Mouse (Mus musculus) lung, embryonic 15.5 days (tissue): ENCODE measurements around the gene Esyt2. TPM values are rescaled to one million over a fixed set of nuclear protein-coding genes. Genes with fewer than 3 reads are reported as not detected.

ENCODE experiments used
- ATAC-seq: fragments of 200-750 bp; cut with Nextera tagmentation; 2 replicates; pipeline ENCODE4 v1.8.0; 2017; ENCODE audit warnings: moderate number of reproducible peaks, borderline replicate concordance; ENCODE audit not compliant: low FRiP score, low TSS enrichment; ENCODE audit errors: extremely low read depth
- H3K27ac ChIP-seq: fragments of 300-500 bp; sonication (generic); 2 replicates; pipeline ENCODE4 v1.5.1; 2015; ENCODE audit warnings: moderate library complexity, mild to moderate bottlenecking, inconsistent platforms
- H3K27me3 ChIP-seq: fragments of 300-500 bp; sonication (generic); 2 replicates; pipeline ENCODE4 v1.6.1; 2015; ENCODE audit warnings: inconsistent platforms
- H3K36me3 ChIP-seq: fragments of 300-500 bp; sonication (generic); 2 replicates; pipeline ENCODE4 v1.6.1; 2015; ENCODE audit warnings: inconsistent platforms
- H3K4me1 ChIP-seq: fragments of 300-500 bp; sonication (generic); 2 replicates; pipeline ENCODE4 v1.6.1; 2015; ENCODE audit warnings: inconsistent platforms
- H3K4me2 ChIP-seq: fragments of 300-500 bp; sonication (generic); 2 replicates; pipeline ENCODE4 v1.6.1; 2015; ENCODE audit warnings: inconsistent platforms, mild to moderate bottlenecking, moderate library complexity
- H3K4me3 ChIP-seq: fragments of 300-500 bp; sonication (generic); 2 replicates; pipeline ENCODE4 v1.5.1; 2015; ENCODE audit warnings: mild to moderate bottlenecking, inconsistent platforms
- H3K9ac ChIP-seq: fragments of 300-500 bp; sonication (generic); 2 replicates; pipeline ENCODE4 v1.6.1; 2015; ENCODE audit warnings: inconsistent platforms
- H3K9me3 ChIP-seq: fragments of 300-500 bp; sonication (generic); 2 replicates; pipeline ENCODE4 v1.6.1; 2016; ENCODE audit warnings: inconsistent platforms
- WGBS: fragments of 180-500 bp; shearing (Covaris S2); methylation state at CpG from one replicate; pipeline ENCODE4 v1.1.7; 2015; 5-methylcytosine and 5-hydroxymethylcytosine counted together
- polyA plus RNA-seq: library from polyadenylated mRNA; unstranded; fragments of >200 nt; fragmentation: Nextera tagmentation; extraction: Ambion mirVana; gene quantifications from 2 replicates; pipeline ENCODE4 v1.2.1, GENCODE M21; 2015

Gene Esyt2
- polyA plus RNA-seq, 1 experiment from 2014 or later = 20.9 TPM

DNA sequence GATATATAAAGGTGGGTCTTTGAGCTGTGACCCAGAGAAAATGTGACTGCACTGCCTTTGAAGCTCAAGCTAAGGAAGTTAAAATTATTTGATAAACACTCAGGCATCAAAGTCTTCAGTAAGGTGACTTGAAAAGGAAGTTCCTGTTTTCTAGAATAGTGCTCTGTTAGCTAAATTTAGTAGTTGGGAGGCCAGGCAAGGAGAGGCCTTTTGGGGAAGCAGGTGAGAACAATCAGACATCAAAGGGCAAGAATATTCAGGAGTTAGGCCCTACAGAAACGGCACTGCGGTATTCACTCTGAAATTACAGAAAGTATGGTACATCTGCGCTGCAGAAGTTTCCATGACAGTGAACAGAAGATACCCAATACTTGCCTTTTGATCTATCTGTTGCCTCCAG lies 34.5 kb downstream of the Esyt2 start:
- Histone ChIP-seq H3K4me1 (no peaks in the 10 kb centered on the region), H3K4me2 (no peak overlapping the region), H3K36me3 (no peaks in the 10 kb centered on the region), H3K9ac (no peak overlapping the region), H3K27me3 (no peaks in the 10 kb centered on the region), H3K9me3 (no peaks in the 10 kb centered on the region), H3K4me3 (no peak overlapping the region), H3K27ac (no peak overlapping the region)
- 72% methylated on average over 3 of the region's 3 CpGs for WGBS
- no peak for ATAC-seq

DNA sequence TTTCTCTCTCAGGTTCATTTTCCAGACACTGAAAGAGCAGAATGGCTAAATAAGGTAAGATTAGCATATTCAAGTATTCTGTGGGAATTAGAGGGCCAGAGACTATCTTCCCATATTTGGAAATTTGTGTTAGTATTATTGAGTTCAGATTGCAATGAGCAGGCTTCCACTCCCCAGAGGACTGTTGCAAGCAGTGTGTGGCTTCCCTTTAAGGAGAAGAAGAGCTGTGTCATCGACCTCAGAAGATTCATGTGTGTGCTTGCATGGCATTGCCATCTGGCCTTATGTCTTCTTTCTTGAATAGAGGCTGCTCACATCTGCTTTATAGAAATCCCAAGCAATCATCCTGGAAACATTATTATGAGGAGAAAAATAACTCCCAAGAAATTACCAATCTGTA lies 36.8 kb downstream of the Esyt2 start:
- H3K36me3 ChIP-seq = no peaks in the 10 kb centered on the region
- H3K4me1 ChIP-seq = no peaks in the 10 kb centered on the region
- no peak overlapping the region for H3K9ac ChIP-seq
- H3K27me3 ChIP-seq = no peaks in the 10 kb centered on the region
- 74% methylated on average over 1 of the region's 1 CpGs for WGBS
- H3K4me2 ChIP-seq = no peak overlapping the region
- no peaks in the 10 kb centered on the region for H3K9me3 ChIP-seq
- no peak overlapping the region for H3K27ac ChIP-seq
- H3K4me3 ChIP-seq = no peak overlapping the region
- ATAC-seq = no peak

DNA sequence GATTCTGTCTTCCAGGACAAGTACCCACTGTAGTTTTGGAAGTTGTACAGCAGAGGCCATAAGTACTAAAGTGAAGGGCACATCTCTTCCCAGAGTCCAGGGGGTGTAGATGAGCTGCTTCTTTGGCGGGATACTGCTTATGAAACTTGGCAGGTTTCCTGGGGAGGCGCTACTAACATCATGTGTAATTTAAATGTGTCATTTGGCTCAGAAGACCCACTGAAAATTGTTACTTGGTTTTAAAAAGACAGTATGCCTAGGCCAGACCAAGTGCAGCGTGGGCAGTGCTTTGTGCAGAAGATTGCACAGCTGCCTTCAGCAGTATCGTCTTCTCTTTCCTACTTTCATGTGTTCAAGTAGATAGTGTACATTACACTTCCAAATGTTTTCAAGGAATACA lies 44.5 kb downstream of the Esyt2 start:
- H3K27me3 ChIP-seq = no peaks in the 10 kb centered on the region
- peaks cover 4% of the 10 kb centered on the region; the same call in 1 of the 2 replicates for H3K4me1 ChIP-seq
- 57% methylated on average over 4 of the region's 4 CpGs for WGBS
- no peak overlapping the region for H3K4me2 ChIP-seq
- H3K9me3 ChIP-seq = no peaks in the 10 kb centered on the region
- H3K9ac ChIP-seq = no peak overlapping the region
- H3K27ac ChIP-seq = peak overlapping the region; percentile 53; the same call in 1 of the 2 replicates
- no peaks in the 10 kb centered on the region for H3K36me3 ChIP-seq
- H3K4me3 ChIP-seq = no peak overlapping the region
- no peak for ATAC-seq

DNA sequence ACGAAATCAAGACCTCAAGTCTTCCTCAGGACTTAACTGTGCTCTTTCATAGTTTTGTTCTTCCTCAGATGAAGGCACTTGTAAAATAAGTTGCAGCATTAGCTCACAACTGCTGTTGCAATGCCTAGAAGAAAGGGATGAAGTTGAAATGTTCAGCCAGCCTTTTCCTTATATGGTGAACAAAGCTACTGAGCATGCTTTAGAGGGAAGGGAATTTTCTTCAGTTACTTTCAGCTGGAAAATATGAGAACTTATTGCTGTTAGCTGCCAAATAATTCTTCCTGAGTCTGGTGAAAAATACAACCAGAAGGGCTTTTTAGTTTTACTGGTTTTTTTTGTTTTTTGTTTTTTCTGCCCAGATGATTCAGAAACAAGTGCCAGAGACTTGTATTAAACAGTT lies 45.2 kb downstream of the Esyt2 start:
- Histone ChIP-seq H3K27ac (peak overlapping the region; percentile 52), H3K4me2 (no peak overlapping the region), H3K27me3 (no peaks in the 10 kb centered on the region), H3K4me3 (no peak overlapping the region), H3K4me1 (peaks cover 4% of the 10 kb centered on the region; the same call in 1 of the 2 replicates), H3K9ac (no peak overlapping the region), H3K36me3 (no peaks in the 10 kb centered on the region), H3K9me3 (no peaks in the 10 kb centered on the region)
- no peak for ATAC-seq
- WGBS = 55% methylated on average over 1 of the region's 1 CpGs

DNA sequence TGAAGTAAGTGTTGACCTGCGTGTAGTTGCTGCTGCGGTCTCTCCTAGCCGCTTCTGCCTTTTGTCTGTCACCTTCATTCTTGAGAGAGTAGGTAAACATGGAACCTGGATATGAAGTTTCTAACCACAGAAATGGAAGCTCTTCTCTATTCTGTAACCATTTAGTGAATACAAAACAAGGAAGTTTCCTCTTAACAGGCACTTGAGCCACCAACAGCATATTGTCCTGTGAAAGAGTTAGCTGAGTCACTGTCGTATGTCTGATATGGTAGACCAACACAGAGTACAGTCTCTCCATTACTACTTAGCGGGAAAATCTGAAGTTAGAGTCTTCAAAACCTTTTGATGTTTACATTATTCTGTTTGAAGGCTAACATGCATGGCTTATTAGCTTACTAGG lies 53.3 kb downstream of the Esyt2 start:
- Histone ChIP-seq H3K9ac (no peak overlapping the region), H3K27ac (no peak overlapping the region), H3K4me1 (no peaks in the 10 kb centered on the region), H3K4me2 (no peak overlapping the region), H3K36me3 (no peaks in the 10 kb centered on the region), H3K9me3 (no peaks in the 10 kb centered on the region), H3K27me3 (no peaks in the 10 kb centered on the region), H3K4me3 (no peak overlapping the region)
- ATAC-seq = no peak
- 84% methylated on average over 5 of the region's 5 CpGs for WGBS

DNA sequence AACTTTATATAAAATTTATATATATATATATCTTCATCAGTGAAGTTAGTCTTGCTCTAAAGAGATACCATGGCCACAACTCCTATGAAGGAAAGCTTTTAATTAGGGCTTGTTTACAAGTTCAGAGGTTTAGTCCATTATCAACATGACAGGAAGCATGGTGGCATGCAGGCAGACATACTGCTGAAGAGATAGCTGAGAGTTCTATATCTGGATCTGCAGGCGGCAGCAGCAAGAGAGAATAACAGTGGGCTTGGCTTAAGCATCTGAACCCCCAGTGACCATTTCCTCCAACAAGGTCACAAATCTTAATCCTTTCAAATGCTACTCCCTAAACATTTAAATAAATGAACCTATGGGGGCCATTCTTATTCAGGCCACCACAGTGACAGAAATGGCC lies 59.2 kb downstream of the Esyt2 start:
- no peak for ATAC-seq
- Histone ChIP-seq H3K27ac (no peak overlapping the region), H3K36me3 (peaks cover 14% of the 10 kb centered on the region), H3K27me3 (no peaks in the 10 kb centered on the region), H3K9ac (no peak overlapping the region), H3K4me3 (no peak overlapping the region), H3K4me2 (no peak overlapping the region), H3K4me1 (no peaks in the 10 kb centered on the region), H3K9me3 (no peaks in the 10 kb centered on the region)
- WGBS = 84% methylated on average over 1 of the region's 1 CpGs

DNA sequence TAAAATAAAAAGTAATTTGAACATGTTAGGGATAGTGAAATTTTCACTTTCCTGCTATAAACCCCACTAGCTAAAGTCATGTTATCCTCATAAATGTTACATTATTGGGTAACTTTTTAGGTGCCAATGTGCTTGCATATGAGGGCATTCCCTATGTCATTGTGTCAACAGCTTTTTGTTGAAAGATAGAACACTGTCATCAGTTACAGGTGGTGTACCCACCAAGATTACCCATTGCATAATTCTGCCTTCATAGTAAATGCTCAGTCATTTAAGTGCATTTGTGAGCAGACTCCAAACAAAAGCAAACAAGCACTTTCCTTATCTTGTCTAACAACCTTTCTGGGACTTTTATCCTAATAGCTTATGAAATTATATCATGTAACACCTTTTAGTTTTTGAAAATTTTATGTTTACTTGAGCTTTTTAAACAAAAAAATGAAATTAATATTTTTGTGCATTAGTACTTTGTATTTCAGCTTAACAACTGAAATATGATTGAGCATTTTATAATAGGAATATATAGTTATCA lies 67.8 kb downstream of the Esyt2 start:
- Histone ChIP-seq H3K27me3 (no peaks in the 10 kb centered on the region), H3K9ac (no peak overlapping the region), H3K4me3 (no peak overlapping the region), H3K4me1 (no peaks in the 10 kb centered on the region), H3K4me2 (no peak overlapping the region), H3K27ac (no peak overlapping the region), H3K9me3 (no peaks in the 10 kb centered on the region), H3K36me3 (peaks cover 24% of the 10 kb centered on the region; the same call in 1 of the 2 replicates)
- ATAC-seq = no peak

DNA sequence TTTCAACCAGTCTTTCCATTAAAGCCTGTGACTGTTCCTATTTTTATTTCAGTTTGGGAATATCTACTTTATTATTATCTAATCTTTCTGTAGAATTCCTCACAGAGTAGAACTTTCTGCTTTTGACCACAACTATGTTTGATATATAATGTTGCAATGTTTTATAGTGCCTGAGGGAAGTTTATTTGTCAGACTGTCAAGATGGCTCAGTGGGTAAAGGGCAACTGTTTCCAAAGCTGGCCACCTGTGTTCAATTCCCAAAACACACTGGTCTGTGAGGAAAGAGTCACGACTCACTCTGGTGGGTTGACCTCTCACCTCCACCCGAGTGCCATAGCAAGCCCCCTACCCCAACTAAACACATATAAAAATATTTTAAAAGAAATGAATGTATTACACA lies 68.4 kb downstream of the Esyt2 start:
- no peak overlapping the region for H3K4me3 ChIP-seq
- ATAC-seq = no peak
- H3K4me1 ChIP-seq = no peaks in the 10 kb centered on the region
- H3K27me3 ChIP-seq = no peaks in the 10 kb centered on the region
- H3K36me3 ChIP-seq = peaks cover 21% of the 10 kb centered on the region; the same call in 1 of the 2 replicates
- H3K9ac ChIP-seq = no peak overlapping the region
- 58% methylated on average over 2 of the region's 2 CpGs for WGBS
- H3K4me2 ChIP-seq = no peak overlapping the region
- no peak overlapping the region for H3K27ac ChIP-seq
- H3K9me3 ChIP-seq = no peaks in the 10 kb centered on the region

DNA sequence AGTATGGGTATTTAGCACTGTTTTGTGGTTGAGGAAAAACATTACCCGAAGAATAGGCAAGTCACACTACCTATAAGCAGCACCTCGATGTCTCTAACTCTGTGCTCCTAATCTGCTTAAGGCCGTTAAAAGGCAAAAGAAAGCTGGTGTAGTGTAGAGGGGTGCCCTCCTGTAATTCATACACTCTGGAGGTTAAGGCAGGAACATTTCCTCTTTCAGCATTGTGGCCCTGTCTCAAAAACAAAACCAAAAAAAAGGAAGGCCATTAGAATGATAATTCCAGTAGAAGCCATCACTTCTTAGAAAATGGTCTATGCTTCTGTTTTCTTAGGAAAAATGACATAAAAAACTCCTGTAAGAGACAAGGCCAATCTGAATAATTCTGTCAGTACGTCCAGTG lies 70.0 kb downstream of the Esyt2 start:
- 86% methylated on average over 4 of the region's 4 CpGs for WGBS
- H3K4me2 ChIP-seq = no peak overlapping the region
- H3K9ac ChIP-seq = no peak overlapping the region
- no peaks in the 10 kb centered on the region for H3K27me3 ChIP-seq
- no peaks in the 10 kb centered on the region for H3K9me3 ChIP-seq
- H3K4me1 ChIP-seq = no peaks in the 10 kb centered on the region
- ATAC-seq = no peak
- peaks cover 17% of the 10 kb centered on the region; the same call in 1 of the 2 replicates for H3K36me3 ChIP-seq
- H3K27ac ChIP-seq = no peak overlapping the region
- H3K4me3 ChIP-seq = no peak overlapping the region

DNA sequence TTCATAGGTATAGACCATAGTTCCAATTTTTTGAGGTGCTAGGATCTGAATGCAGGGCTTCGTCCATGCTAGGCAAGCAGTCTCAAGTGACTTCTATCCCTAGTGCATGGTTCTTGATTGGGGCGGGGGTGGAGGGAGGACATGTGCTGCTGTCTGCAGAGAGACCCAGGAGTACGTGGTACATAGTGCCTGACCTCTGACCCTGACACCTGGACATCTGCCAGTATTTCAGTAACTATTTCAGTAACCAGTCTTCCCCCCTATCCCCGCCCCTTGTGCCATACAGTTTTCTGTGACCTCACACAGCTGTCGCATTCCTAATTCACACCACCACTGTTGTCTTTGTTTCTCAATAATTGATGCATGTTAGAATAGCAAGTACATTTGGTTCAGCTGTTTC lies 71.4 kb downstream of the Esyt2 start:
- Histone ChIP-seq H3K36me3 (peaks cover 15% of the 10 kb centered on the region; the same call in 1 of the 2 replicates), H3K4me2 (no peak overlapping the region), H3K27me3 (no peaks in the 10 kb centered on the region), H3K4me1 (no peaks in the 10 kb centered on the region), H3K9ac (no peak overlapping the region), H3K27ac (no peak overlapping the region), H3K4me3 (no peak overlapping the region), H3K9me3 (no peaks in the 10 kb centered on the region)
- WGBS = 70% methylated on average over 5 of the region's 5 CpGs
- ATAC-seq = no peak

DNA sequence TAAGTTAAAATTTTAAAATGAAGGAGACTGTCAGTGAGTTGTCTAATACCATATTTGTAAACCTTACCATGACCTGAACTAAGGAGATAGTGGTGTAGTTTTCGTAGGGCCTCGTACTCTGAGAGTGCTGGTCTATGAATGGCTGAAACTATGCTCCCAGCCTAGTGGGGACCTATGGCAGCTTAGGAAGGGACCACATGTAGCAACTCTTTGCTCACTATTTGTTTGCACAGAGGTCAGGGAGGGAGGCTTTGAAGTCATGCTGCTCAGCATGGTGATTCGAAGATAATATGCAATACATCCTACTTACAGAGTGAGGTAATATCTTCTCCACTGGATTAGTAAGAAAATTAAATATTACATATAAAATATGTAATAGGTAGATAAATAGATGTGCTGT lies 73.7 kb downstream of the Esyt2 start:
- Histone ChIP-seq H3K27ac (no peak overlapping the region), H3K4me1 (no peaks in the 10 kb centered on the region), H3K4me3 (no peak overlapping the region), H3K27me3 (no peaks in the 10 kb centered on the region), H3K36me3 (peaks cover 10% of the 10 kb centered on the region; the same call in 1 of the 2 replicates), H3K9ac (no peak overlapping the region), H3K9me3 (no peaks in the 10 kb centered on the region), H3K4me2 (no peak overlapping the region)
- ATAC-seq = no peak
- WGBS = 84% methylated on average over 3 of the region's 3 CpGs

DNA sequence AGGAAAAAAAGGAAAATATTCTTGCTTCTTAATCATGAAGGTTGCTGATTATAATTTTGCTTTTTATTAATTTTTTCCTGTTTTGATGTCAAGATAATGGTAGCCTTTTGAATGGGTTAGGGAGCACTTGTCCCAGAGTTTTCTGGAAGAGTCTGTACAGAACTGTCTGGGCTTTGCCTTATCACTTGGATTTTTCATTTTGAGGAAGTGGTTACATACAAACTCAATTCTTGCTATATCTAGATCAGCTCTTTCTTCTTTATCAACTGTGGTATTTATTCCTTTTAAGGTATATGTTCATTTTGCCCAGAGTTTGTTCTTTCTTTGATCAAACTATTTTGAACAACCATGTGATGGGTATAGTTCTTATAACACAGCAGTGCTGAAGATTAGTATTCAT lies 81.1 kb downstream of the Esyt2 start:
- H3K9ac ChIP-seq = no peak overlapping the region
- H3K4me1 ChIP-seq = no peaks in the 10 kb centered on the region
- H3K4me2 ChIP-seq = no peak overlapping the region
- H3K27me3 ChIP-seq = no peaks in the 10 kb centered on the region
- no peaks in the 10 kb centered on the region for H3K9me3 ChIP-seq
- H3K4me3 ChIP-seq = no peak overlapping the region
- H3K27ac ChIP-seq = no peak overlapping the region
- H3K36me3 ChIP-seq = peaks cover 22% of the 10 kb centered on the region; the same call in 1 of the 2 replicates
- ATAC-seq = no peak

DNA sequence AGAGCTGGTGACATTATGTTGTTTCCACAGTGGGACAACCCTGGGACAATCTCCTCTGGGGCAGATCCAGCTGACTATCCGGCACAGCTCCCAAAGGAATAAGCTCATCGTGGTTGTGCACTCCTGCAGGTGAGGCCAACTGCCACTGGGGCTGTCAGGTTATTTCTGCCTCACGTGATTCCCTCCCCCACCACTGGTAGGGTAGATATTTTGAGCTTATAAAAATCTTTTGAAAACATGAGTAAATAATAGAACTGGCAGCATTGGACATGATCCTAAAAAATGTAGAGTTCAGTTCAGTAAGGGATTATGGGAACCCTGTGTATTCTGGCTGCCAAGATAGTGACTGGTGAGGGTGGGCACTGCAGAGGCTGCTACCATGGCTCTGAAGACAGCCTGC lies 85.9 kb downstream of the Esyt2 start:
- Histone ChIP-seq H3K9me3 (no peaks in the 10 kb centered on the region), H3K27ac (no peak overlapping the region), H3K4me1 (no peaks in the 10 kb centered on the region), H3K36me3 (peaks cover 34% of the 10 kb centered on the region; the same call in 1 of the 2 replicates), H3K4me3 (no peak overlapping the region), H3K27me3 (no peaks in the 10 kb centered on the region), H3K9ac (no peak overlapping the region), H3K4me2 (no peak overlapping the region)
- 83% methylated on average over 3 of the region's 3 CpGs for WGBS
- ATAC-seq = no peak
